Mouse (Mus musculus) ES-Bruce4 (cell line): Measurements from ENCODE around the gene Cdk5r1. TPM values are rescaled to one million over a fixed set of nuclear protein-coding genes. Genes with fewer than 3 reads are reported as not detected.

ENCODE experiments used
- H3K27ac ChIP-seq: 2 replicates; pipeline ENCODE4 v1.5.1; 2012; ENCODE audit warnings: low read length, inconsistent platforms; ENCODE audit not compliant: insufficient read depth
- H3K27me3 ChIP-seq: 2 replicates; pipeline ENCODE4 v1.6.1; 2012; ENCODE audit warnings: mild to moderate bottlenecking, low read length, inconsistent platforms; ENCODE audit not compliant: control insufficient read depth, poor library complexity, insufficient read depth, severe bottlenecking
- H3K36me3 ChIP-seq: 2 replicates; pipeline ENCODE4 v1.6.1; 2012; ENCODE audit warnings: inconsistent platforms, mild to moderate bottlenecking, low read length, moderate library complexity; ENCODE audit not compliant: control insufficient read depth, poor library complexity, insufficient read depth, severe bottlenecking
- H3K4me1 ChIP-seq: one replicate; pipeline ENCODE4 v1.8.1; 2011; ENCODE audit warnings: low read length; ENCODE audit not compliant: control insufficient read depth, insufficient read depth
- H3K4me3 ChIP-seq: 2 replicates; pipeline ENCODE4 v1.5.1; 2011; ENCODE audit warnings: low read depth, mild to moderate bottlenecking, low read length
- H3K9ac ChIP-seq: 2 replicates; pipeline ENCODE4 v1.6.1; 2012; ENCODE audit warnings: low read depth, mild to moderate bottlenecking, inconsistent platforms; ENCODE audit not compliant: poor library complexity, severe bottlenecking
- H3K9me3 ChIP-seq: replicated peaks from 2 replicates; pipeline ENCODE4 v1.6.1; 2012; ENCODE audit warnings: mild to moderate bottlenecking, low read length, inconsistent platforms; ENCODE audit not compliant: control insufficient read depth, poor library complexity, insufficient read depth, severe bottlenecking
- CTCF ChIP-seq: IDR thresholded peaks from one replicate; pipeline ENCODE4 v1.8.1; 2011; ENCODE audit warnings: low read depth, low read length
- EP300 ChIP-seq: IDR thresholded peaks from 2 replicates; pipeline ENCODE4 v1.6.1; 2011; ENCODE audit warnings: low read depth, low read length; ENCODE audit not compliant: insufficient read depth
- POLR2A ChIP-seq: IDR thresholded peaks from one replicate; pipeline ENCODE4 v1.8.1; 2011; ENCODE audit warnings: low read length; ENCODE audit not compliant: insufficient read depth
- polyA plus RNA-seq: library from polyadenylated mRNA; stranded (reverse); fragments of >200 nt; gene quantifications from 2 replicates; pipeline ENCODE4 v1.2.4, GENCODE M21; 2011; ENCODE audit warnings: low read depth; ENCODE audit not compliant: missing spikeins, insufficient read depth, insufficient read length

Cdk5r1 gene
- polyA plus RNA-seq, 1 experiment, result 1.3 TPM

- Histone ChIP-seq H3K9me3 (no peaks in the 10 kb centered on the region), H3K9ac (no peak overlapping the region), H3K27me3 (no peaks in the 10 kb centered on the region), H3K4me3 (no peak overlapping the region), H3K27ac (no peak overlapping the region), H3K36me3 (peaks cover 23% of the 10 kb centered on the region), H3K4me1 (no peaks in the 10 kb centered on the region)
- TF ChIP-seq POLR2A, result no peak
- no peak for TF ChIP-seq CTCF
- TF ChIP-seq EP300, result no peak
Measured at GRCm38 (mm10) chr11:80474175-80474691, 2.6 kb upstream of the Cdk5r1 start.

DNA sequence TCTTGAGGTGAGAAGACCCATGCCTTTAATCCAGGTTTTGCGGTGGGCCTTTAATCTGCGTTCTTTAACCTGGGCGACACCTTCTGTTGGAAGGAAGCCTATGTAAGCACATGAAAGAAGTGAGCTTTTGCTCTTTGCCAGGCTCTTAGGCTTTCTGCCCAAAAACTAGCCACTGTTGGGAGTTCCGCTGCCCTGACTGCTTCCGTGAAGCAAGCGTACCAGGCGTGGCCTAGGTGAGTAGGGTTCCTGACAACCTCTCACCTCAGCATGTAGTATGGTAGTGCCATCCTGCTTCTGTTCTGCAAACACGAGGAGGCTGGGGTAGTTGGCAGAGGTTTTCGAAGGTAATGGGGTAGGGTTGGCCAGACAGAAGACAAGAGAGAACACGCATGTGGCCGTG, 2.0 kb upstream of the Cdk5r1 start:
- TF ChIP-seq CTCF, result no peak
- TF ChIP-seq POLR2A, result no peak
- no peak for TF ChIP-seq EP300
- no peaks in the 10 kb centered on the region for H3K4me1 ChIP-seq
- no peak overlapping the region for H3K4me3 ChIP-seq
- no peak overlapping the region for H3K27ac ChIP-seq
- H3K36me3 ChIP-seq, result peaks cover 16% of the 10 kb centered on the region
- H3K9me3 ChIP-seq, result no peaks in the 10 kb centered on the region
- no peak overlapping the region for H3K9ac ChIP-seq
- no peaks in the 10 kb centered on the region for H3K27me3 ChIP-seq

DNA sequence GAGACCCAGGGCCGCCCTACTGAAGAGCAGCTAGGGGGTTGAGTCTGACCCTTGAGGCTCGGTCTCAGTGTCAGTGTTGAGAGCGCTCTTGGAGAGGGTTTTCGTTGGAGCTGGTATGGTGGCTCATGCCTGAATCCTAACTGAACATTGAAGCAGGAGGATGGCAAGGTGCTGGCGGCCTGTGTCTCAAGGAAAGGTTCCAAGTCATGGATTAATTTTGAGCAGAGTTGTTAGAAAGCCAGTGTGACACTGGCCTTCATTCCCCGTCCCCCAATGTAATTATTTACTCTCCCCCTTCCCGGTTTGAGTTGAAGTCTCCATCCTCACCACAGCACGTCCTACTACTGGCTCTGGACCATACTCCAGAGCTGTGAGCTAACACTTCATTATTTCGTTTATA, 1.3 kb upstream of the Cdk5r1 start:
- H3K4me3 ChIP-seq, result no peak overlapping the region
- H3K27me3 ChIP-seq, result no peaks in the 10 kb centered on the region
- no peak overlapping the region for H3K9ac ChIP-seq
- peaks cover 11% of the 10 kb centered on the region for H3K36me3 ChIP-seq
- no peaks in the 10 kb centered on the region for H3K9me3 ChIP-seq
- no peaks in the 10 kb centered on the region for H3K4me1 ChIP-seq
- H3K27ac ChIP-seq, result no peak overlapping the region
- TF ChIP-seq EP300 (no peak), CTCF (no peak), POLR2A (no peak)

GRCm38 (mm10) chr11:80477341-80478199, 747 bp downstream of the Cdk5r1 start:
- no peaks in the 10 kb centered on the region for H3K4me1 ChIP-seq
- no peaks in the 10 kb centered on the region for H3K9me3 ChIP-seq
- no peak overlapping the region for H3K27ac ChIP-seq
- TF ChIP-seq POLR2A (no peak), EP300 (no peak), CTCF (no peak)
- no peaks in the 10 kb centered on the region for H3K27me3 ChIP-seq
- H3K4me3 ChIP-seq, result peak overlapping the region; percentile 85
- H3K36me3 ChIP-seq, result peaks cover 4% of the 10 kb centered on the region
- H3K9ac ChIP-seq, result peak overlapping the region; percentile 90

- Histone ChIP-seq H3K27ac (no peak overlapping the region), H3K4me3 (no peak overlapping the region), H3K4me1 (no peaks in the 10 kb centered on the region), H3K9ac (no peak overlapping the region), H3K9me3 (no peaks in the 10 kb centered on the region), H3K27me3 (no peaks in the 10 kb centered on the region), H3K36me3 (no peaks in the 10 kb centered on the region)
- TF ChIP-seq EP300 (no peak), CTCF (no peak), POLR2A (no peak)
Measured at GRCm38 (mm10) chr11:80478694-80479412, 2.0 kb downstream of the Cdk5r1 start.
